Mouse (Mus musculus) heart, postnatal 36 days (tissue): ENCODE data around the gene Elp5. TPM values are rescaled to one million over a fixed set of nuclear protein-coding genes. Genes with fewer than 3 reads are reported as not detected.

Source experiments
- DNase-seq, 2 experiments: peaks; one replicate each; pipeline ENCODE4 v3.0.0; 2021 to 2022
- intact Hi-C: fragments of 180-260 bp; cut with DNase I; formaldehyde crosslinking; loops from one replicate; pipeline ENCODE4 v1.15.1; 2025
- total RNA-seq, 2 experiments: library from RNA; stranded (reverse); gene quantifications; 2 replicates each; pipeline ENCODE4 v1.2.3; 2021

Elp5 gene
- total RNA-seq, 2 experiments from 2014 or later, result 47.0 to 47.4 TPM

DNA sequence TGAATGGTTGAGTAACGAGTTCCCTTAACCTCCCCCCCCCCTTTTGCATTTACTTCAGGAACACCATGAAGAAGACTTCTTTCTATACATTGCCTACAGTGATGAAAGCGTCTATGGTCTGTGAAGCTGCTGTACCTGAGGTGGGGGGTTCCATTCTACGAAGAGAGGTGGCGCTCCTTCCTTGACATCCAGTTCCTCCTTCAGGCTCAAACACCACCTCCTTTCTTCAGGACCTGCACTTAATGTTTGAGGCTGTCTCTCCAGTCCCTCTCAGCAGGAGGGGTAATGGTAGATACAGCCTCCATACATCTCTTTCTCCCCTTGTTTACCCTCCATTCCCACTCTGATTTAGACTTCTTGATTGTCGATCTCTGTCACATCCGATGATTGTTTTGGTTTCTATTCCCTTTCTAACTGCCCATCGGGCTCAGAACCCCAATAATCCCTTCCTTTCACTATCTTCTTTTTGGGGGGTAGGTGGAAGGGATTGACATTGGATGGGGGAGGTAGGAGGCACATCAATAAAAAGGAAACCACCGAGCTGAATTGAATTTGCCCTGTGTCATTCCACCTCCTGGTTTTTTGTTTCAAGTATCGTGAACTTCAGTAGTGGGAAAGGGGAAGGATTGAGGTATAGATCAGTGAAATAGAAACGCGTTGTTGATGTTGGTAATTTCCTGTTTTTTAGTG lies 12.2 kb upstream of the Elp5 start:
- intact Hi-C loops, result loop anchor here (2.0 to 10.0 kb wide), 3 partner anchors 14 to 660 kb away; partner anchors contain the start of genes Ctdnep1, Eno3, Kdm6b and Pfn1
- no peak for DNase-seq

DNA sequence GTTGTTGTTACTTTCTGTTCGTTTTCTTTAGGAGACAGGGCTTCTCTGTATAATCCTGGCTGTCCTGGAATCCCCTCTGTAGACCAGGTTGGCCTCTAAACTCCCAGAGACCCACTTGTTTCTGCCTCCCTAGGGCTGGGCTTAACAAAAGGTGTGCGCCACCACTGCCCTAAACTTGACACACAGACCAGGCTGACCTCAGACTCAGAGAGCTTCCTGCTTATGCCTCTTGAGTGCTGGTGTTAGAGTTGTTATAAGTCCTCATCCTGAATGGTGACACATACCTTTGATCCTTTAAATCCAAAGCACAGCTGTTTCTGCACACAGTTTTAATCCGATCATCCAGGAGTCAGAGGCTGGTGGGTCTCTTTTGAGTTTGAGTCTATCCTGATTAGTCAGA lies 10.6 kb upstream of the Elp5 start:
- DNase-seq, result no peak
- intact Hi-C loops, result loop anchor here (10.0 kb wide), 2 partner anchors 578 to 662 kb away; partner anchors contain the start of genes Eno3, Kdm6b and Pfn1

DNA sequence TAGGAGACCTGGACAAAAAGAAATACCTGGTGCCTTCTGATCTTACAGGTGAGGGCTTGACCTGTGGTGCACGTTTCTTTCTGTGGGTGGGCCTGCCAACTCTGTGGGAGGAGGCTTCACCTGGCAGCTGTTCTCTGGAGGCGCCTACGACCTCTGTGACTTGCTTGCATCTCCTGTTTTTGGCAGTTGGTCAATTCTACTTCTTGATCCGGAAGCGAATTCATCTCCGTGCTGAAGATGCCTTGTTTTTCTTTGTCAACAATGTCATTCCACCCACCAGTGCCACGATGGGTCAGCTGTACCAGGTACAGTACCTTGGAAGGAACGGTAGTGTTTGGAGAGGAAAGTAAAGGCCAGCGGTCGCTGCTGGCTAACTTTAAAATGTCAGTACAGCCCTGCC lies 10.1 kb upstream of the Elp5 start:
- no peak for DNase-seq
- intact Hi-C loops, result loop anchor here (10.0 kb wide), 2 partner anchors 578 to 662 kb away; partner anchors contain the start of genes Eno3, Kdm6b and Pfn1

DNA sequence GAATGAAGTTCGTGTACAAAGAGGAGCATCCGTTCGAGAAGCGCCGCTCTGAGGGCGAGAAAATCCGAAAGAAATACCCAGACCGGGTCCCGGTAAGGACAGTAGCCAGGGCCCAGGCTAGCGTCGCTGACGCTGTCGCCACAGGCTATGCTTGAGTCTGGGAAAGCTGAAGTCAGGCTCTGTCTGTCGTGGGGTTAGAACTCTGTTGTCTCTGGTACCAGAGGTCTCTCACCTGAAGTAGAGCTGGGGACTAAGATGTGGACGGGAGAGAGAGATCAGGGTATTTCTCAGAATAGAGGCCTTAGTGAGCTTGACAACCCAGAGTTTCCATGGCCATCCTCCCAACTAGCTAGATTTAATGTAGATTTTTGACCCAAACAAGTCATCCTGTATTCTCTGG lies 9.4 kb upstream of the Elp5 start:
- intact Hi-C loops, result loop anchor here (10.0 kb wide), 2 partner anchors 577 to 663 kb away; partner anchors contain the start of genes Eno3, Kdm6b and Pfn1

DNA sequence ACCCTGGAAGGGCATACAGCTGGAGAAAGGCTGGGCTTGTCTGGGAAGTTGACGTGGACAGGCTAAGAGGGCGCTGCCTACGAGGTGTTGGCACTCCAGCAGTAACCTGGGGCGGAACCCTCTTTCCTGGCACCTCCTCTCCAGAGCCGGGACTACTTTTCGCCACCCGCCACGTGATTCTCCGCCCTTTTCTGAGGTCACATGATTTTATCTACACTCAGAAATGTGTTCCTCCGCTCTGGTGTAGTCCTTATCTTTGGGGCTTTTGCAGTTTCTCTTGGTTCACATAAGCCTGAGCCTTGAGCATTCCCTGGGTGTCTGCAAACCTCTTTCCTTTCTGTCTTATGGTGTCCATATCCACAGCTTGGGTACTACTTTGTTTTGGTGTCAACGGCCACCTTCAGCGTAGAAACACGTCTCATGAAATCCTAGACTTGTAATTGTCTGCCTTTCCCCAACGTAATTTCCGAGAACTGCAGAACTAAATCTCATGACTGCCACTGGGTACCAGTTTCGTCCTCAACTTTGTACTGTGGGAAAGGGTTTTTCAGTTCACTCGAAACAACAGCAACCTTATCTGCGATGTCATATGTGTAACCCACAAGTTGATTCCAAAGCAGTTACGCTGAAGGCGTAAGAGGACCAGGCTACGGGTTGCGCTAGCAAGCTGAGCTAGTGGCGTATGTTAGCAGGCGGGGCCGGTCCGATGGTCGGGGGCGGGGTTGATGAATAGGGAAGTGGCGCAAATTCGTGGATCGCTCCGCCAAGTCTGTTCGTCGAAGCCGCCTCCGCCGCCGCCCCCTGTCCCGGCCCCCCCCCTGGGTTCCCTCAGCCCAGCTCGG lies 8.8 kb upstream of the Elp5 start, which contains the start of gene Gabarap:
Gabarap (plus strand) TSS at position 294 of the 842 bp plus-strand sequence.
- peak; percentile 94 to 95 for DNase-seq
- intact Hi-C loops, result loop anchor here (10.0 kb wide), 2 partner anchors 576 to 664 kb away; partner anchors contain the start of genes Eno3, Kdm6b and Pfn1

More for the DNA sequence above, 9.4 kb upstream of the Elp5 start:
- DNase-seq, result no peak

DNA sequence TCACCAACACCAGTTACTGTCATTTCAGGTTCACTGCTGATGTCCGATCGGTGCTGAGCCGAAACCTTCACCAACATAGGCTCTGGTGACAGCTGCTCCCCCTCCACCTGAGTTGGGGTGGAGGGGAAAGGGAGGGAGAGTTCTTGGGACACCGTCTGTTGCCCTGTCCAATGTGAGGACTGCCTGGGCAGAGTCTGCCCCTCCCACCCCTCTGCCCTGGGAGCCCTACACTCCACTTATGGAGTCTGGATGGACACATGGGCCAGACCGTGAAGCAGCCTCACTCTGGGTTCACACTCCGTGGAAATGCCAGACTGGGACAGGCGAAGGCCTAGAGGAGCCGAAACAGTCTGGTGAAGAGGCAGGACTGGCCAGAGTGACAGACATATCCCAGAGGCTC lies 7.6 kb upstream of the Elp5 start:
- intact Hi-C loops, result loop anchor here (10.0 kb wide), 2 partner anchors 575 to 665 kb away; partner anchors contain the start of genes Eno3, Kdm6b and Pfn1

DNA sequence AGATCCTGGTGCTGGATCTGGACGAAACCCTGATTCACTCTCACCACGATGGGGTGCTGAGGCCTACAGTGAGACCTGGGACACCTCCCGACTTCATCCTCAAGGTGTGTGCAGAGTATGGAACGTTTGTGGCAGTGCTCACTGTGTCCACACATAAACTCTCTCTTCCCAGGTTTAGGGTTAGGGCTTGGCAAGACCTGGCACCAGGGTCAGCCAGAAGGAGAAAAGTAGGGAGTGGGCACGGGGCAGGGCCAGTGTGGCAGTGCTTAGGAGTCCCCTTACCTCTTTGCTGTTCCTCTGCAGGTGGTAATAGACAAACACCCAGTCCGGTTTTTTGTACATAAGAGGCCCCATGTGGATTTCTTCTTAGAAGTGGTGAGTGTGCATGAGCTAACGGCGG lies 2.1 kb upstream of the Elp5 start:
- intact Hi-C loops, result no loop called here
- DNase-seq, result no peak

More for the DNA sequence above, 7.6 kb upstream of the Elp5 start:
- DNase-seq, result no peak

DNA sequence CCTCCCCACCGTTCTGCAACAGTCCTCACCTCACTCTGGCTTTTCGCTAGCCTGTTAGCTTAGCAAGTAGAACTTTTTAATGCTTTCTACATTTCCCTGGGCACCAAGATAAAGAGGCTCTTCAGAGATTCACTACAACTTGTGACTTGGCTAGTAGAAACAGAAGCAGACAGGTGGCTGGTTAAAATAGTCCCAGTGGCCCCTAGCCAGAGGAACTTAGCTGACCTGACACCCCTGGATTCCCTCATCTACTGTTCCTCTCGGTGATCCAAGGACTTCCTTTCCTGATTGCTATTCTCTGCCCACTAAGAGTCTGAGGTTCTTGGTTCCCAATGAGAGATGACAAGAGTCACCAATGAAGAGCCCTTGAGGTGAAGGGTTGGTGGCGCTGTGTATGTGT lies 1.1 kb upstream of the Elp5 start:
- intact Hi-C loops, result no loop called here
- DNase-seq, result peak; percentile 16 to 34

DNA sequence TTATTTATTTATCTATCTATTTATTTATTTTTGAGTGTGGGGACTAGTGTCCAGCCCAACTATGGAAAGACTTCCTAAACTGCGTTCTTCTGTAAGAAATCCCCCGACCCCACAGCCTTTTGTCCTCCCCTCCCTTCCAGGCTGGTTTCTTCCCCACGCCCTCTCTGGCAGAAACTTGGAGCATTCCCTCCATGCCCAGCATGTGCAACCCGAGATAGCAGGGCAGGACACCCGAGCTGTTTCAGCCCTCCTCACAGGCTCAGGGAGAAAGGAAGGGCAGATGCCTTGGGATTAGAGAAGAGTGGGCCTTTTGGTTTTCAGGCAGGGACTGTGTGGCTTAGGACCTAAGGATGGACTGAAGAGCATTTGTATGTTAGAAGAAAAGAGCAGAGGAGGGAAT lies 560 bp upstream of the Elp5 start:
- DNase-seq, result peak in 1 of 2 experiments; percentile 33
- intact Hi-C loops, result no loop called here

DNA sequence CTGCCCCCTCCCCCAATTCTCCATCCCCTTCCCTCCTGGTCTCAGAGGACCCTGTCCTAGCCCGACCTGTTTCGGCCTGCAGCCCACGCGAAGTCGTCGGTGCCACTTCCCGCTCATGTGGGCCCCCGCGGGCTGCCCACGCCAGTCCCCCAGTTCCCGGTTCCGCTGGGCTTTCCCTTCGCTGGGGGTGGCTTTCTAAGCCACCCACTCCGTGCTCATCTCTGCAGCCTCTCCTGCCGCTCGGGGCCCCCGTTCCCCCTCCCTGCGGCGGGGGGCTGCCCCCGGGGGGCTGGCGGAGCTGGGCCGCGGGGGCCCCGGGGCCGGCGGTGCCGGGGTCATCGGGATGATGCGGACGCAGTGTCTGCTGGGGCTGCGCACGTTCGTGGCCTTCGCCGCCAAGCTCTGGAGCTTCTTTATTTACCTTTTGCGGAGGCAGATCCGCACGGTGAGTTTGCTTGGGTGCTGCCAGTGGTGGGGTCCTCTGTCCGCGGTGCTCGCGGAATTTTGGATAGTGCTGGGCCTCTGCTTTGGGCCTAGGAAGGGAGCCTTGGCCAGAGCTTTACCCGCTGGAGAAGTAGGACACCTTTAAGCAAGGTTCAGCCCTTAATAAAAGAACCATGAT lies 1.1 kb downstream of the Elp5 start, which contains the start of gene Ctdnep1:
Ctdnep1 (plus strand) TSS at position 16 of the 622 bp plus-strand sequence.
- peak; percentile 25 to 36 for DNase-seq
- intact Hi-C loops, result loop anchor here (2.0 kb wide), 3 partner anchors 14 to 60 kb away; partner anchors contain the start of genes Acadvl, Eif5a and Phf23

DNA sequence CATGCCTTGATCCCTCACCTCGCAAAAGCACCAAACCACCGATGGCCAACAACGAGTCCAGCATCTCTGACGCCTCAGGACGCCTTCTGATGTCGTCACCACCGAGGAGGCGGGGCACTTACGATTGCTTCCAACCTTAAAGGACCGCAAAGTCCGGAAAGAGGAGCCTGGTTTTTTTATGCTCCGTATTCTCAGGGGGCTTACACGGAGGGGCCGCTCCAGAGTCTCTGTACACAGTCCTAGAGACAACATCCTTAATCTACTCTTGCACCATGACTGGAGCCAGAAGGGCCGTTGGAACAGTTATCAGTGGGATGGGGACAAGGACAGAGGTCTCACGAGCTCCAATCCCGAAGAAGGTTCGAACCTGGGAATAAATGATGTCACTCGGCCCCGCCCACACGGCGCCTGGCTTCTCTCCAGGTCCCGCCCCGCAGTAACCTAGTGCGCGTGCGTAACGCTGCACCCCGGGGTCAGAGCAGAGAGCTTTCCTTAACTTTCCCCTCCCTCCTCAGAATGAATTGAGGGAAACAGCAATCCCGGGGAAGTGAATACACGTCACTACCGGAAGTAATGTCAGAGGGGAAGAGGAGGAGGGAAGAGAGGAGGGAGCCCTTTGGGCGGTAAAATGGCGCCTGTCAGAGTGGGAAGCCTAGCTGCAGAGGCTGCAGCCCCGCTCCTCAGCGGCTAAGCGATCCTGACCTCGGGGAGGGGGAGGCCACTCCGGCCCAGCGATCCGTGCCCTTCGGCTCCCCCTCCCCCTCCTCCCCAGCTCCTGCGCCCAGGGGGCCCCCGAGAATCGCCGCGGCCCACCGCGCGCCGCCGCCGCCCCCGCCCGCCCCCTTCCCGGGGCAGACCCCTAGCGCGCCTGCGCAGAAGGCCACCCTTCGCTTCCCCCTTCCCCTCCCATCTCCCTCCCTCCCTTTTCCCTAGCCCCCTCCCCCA lies 1.8 kb downstream of the Elp5 start:
- intact Hi-C loops, result loop anchor here (2.0 kb wide), 3 partner anchors 14 to 60 kb away; partner anchors contain the start of genes Acadvl, Eif5a and Phf23
- DNase-seq, result peak; percentile 99

DNA sequence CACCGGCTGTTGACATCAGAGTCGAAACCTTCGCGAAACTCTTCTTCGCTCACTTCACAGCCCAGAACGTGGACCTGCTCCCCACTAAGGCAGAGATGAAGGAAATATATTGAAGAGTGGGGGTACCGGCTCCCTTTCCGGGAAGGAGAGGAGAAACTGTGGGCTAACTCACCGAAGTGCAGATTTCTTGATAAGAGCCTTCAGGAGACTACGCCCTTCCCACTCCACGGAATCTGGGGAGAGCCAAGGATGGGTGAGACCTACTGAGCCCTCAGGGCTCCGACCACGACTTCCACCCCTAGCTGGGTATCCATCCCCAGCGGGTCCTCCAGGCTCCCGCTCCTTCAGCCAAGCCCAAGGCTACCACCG lies 2.5 kb downstream of the Elp5 start:
- intact Hi-C loops, result loop anchor here (2.0 kb wide), 3 partner anchors 15 to 59 kb away; partner anchors contain the start of genes Acadvl, Eif5a and Phf23
- DNase-seq, result no peak

DNA sequence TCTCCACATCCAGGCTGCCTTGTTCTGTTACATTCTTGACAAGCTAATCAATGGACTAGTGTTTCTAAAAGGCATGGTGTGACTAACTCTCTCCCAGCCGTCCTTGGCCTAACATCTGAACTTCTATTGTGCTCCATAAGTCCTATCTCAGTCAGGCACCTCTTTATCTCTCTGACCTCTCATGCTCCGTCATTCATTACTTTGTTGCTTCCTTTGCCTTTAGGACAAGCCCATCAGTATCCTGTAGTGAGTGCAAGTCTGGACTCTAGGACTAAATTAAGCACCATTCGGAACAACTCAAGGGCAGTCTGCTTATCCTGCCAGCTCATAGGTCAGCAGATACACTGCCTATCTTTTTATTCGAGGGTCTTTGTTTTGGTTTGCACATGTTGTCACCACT lies 6.0 kb downstream of the Elp5 start:
- intact Hi-C loops, result no loop called here
- DNase-seq, result no peak

DNA sequence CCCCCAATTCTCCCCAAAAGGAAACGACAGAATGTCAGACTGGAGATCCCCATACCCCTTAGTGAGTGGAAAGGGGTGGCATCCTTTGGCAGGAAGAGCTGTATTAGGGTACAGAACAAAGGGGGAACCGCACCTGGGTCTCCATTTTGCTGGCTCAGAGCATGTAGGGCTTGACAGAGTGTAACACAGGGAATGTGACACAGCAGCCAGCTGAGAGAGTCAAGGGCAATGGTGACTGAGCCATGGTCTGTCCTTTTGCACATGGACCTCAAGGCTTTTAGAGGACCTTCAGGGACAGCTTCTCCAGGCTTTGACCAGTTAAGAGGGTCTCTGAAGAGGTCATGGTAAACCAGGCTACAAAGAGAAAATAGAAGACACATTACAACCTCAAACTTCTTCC lies 7.4 kb downstream of the Elp5 start:
- no peak for DNase-seq
- intact Hi-C loops, result no loop called here

DNA sequence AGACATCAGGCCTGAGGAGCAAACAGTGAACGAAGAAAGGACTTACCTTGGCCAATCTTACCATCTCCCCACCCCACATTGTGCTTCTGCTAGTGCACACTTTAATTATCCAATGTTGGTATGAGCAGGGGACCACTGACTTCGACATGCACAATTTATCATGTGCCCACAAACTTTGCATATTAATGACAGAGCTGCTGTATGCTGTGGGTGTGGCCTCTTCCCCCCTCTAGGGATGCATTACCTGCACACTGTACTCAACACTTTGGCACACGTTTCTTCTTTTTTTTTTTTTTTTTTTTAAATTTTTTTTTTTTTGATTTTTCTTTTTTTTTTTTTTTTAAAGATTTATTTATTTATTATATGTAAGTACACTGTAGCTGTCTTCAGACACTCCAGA lies 11.5 kb downstream of the Elp5 start:
- intact Hi-C loops, result no loop called here

DNA sequence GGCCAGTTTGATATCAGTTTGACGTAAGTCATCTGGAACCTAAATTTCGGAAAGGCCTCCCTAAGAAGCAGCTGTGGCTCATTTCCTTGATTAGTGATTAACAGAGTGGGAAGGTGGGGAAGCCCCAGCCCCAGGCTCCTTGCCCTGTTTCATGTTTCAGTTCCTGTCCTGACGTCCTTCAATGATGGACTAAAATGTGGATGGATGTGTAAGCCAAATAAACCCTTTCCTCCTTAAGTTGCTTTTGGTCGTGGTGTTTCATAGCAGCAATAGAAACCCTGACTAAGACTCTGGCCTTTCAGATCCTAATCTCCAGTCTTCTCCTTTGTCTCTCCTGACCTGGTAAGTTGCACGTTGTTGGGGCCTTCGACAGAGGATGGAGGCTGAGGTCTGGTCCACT lies 12.1 kb downstream of the Elp5 start:
- intact Hi-C loops, result no loop called here
- no peak for DNase-seq

More for the DNA sequence above, 11.5 kb downstream of the Elp5 start:
- DNase-seq, result no peak

DNA sequence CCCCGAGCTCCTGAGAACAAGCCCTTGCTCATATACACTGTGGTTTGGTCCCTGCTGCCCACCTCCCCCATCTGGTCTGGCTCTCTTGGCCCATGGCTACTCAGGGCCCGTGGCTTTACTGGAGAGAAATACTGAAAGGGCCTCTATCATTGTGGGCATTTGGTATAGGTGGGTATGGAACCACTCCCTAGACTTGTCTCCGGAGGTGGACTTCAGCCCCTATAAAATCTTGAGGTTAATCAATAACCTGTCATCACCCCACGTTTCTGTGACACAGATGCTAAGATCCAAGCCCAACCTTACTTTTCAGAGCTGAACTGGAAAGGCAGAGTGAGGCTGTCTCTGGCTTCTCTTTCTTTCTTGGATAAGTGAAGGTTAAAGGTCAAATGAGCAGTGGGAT lies 13.5 kb downstream of the Elp5 start:
- intact Hi-C loops, result no loop called here

DNA sequence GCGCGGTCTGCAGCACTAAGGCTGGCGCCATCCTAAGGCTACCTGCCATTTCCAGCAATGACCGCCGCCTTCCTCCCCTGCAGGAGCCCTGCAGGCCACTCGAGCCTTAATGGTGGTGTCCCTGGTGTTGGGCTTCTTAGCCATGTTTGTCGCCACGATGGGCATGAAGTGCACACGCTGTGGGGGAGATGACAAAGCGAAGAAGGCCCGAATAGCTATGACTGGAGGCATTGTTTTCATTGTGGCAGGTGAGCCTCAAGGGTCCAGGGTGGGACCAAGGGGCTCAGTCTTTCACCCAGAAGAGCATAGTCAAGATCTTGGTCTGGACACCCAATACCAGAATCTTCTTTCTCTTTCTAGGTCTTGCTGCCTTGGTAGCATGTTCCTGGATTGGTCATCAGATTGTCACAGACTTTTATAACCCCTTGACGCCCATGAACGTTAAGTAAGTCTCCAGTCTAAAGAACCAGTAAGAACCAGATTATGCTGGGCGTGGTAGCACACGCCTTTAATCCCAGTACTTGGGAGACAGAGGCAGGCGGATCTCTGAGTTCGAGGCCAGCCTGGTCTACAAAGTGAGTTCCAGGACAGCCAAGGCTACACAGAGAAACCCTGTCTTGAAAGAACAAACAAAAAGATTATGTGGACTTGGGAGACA lies 15.3 kb downstream of the Elp5 start:
- DNase-seq, result no peak
- intact Hi-C loops, result no loop called here

More for the DNA sequence above, 13.5 kb downstream of the Elp5 start:
- DNase-seq, result no peak
